Mouse (Mus musculus): Measurements from ENCODE around the gene Numb. TPM values are rescaled to one million over a fixed set of nuclear protein-coding genes. Genes with fewer than 3 reads are reported as not detected.

Numb gene
- polyA plus RNA-seq, 1 experiment from 2014 or later = 28.9 TPM

DNA sequence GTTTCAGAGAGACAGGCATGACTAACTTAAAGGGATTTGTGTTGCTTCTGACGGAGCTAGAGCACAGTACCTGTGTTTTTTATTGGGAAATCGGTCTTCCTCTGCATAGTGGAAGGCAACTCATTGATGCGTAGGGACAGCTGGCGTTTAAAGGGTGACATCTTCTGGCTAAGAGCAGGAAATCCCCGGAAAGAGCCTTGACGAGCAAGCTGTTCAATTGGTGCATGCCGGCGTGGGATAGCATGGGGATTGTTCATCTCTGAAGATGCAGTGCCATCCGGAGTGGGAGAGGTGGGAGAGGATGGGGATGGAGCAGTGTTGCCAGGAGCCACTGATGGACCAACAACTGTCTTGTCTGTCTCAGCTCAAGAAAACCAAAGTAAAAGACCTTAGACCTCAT, 120.8 kb downstream of the Numb start:
- ATAC-seq = no peak

DNA sequence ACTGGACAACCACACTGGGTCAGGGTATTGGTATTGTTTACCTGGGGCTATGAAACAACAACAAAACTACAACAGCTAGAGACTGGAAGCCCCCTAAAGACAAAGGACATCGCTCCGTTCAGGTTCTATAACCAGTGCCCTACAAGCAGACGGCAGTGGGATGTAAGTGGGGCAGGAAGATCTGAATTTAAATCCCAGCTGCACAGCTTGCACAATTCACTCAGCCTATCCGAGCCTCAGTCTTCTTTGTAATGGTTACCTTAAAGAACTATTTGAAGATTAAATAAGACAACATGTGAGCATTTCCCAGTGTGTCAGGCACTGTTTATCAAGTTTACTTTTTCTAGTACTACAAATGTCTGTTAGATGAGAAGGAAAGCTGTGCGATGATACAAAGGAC, 123.4 kb downstream of the Numb start:
- Histone ChIP-seq H3K9me3 (ENCODE audit: control insufficient read depth) (no peaks in the 10 kb centered on the region), H3K27ac (ENCODE audit: low read depth, low read length) (no peak overlapping the region), H3K9ac (ENCODE audit: low read depth, low read length) (no peak overlapping the region), H3K27me3 (replicated peaks; ENCODE audit: control insufficient read depth, insufficient read depth, low read length) (no peaks in the 10 kb centered on the region), H3K36me3 (ENCODE audit: control insufficient read depth, insufficient read depth) (peaks cover 89% of the 10 kb centered on the region), H3K4me3 (ENCODE audit: low read depth, low read length) (no peak overlapping the region), H3K4me2 (replicated peaks; ENCODE audit: low read depth) (no peak overlapping the region), H3K4me1 (replicated peaks; ENCODE audit: control insufficient read depth, insufficient read depth, low read length) (no peaks in the 10 kb centered on the region)
- no peak for TF ChIP-seq CTCF (IDR thresholded peaks at IDR 0.05; ENCODE audit: low read depth)
- WGBS = 96% methylated on average over 5 of the region's 5 CpGs
- ATAC-seq = no peak

More for the DNA sequence above, 120.8 kb downstream of the Numb start:
- Histone ChIP-seq H3K9me3 (ENCODE audit: control insufficient read depth) (no peaks in the 10 kb centered on the region), H3K4me1 (replicated peaks; ENCODE audit: control insufficient read depth, insufficient read depth, low read length) (no peaks in the 10 kb centered on the region), H3K27me3 (replicated peaks; ENCODE audit: control insufficient read depth, insufficient read depth, low read length) (no peaks in the 10 kb centered on the region), H3K9ac (ENCODE audit: low read depth, low read length) (no peak overlapping the region), H3K4me3 (ENCODE audit: low read depth, low read length) (no peak overlapping the region), H3K36me3 (ENCODE audit: control insufficient read depth, insufficient read depth) (peaks cover 91% of the 10 kb centered on the region), H3K27ac (ENCODE audit: low read depth, low read length) (no peak overlapping the region), H3K4me2 (replicated peaks; ENCODE audit: low read depth) (no peak overlapping the region)
- peak; percentile 43 for TF ChIP-seq CTCF (IDR thresholded peaks at IDR 0.05; ENCODE audit: low read depth)
- WGBS = 64% methylated on average over 9 of the region's 9 CpGs

- H3K27me3 ChIP-seq (replicated peaks; ENCODE audit: control insufficient read depth, insufficient read depth, low read length) = no peaks in the 10 kb centered on the region
- no peaks in the 10 kb centered on the region for H3K9me3 ChIP-seq (ENCODE audit: control insufficient read depth)
- ATAC-seq = no peak
- WGBS = 76% methylated on average over 7 of the region's 7 CpGs
- H3K4me3 ChIP-seq (ENCODE audit: low read depth, low read length) = no peak overlapping the region
- no peak overlapping the region for H3K27ac ChIP-seq (ENCODE audit: low read depth, low read length)
- no peak overlapping the region for H3K4me2 ChIP-seq (replicated peaks; ENCODE audit: low read depth)
- no peak for TF ChIP-seq CTCF (IDR thresholded peaks at IDR 0.05; ENCODE audit: low read depth)
- H3K36me3 ChIP-seq (ENCODE audit: control insufficient read depth, insufficient read depth) = peaks cover 90% of the 10 kb centered on the region
- no peak overlapping the region for H3K9ac ChIP-seq (ENCODE audit: low read depth, low read length)
- no peaks in the 10 kb centered on the region for H3K4me1 ChIP-seq (replicated peaks; ENCODE audit: control insufficient read depth, insufficient read depth, low read length)
Observed at GRCm38 (mm10) chr12:83795586-83795985, 126.1 kb downstream of the Numb start.

- H3K36me3 ChIP-seq (ENCODE audit: control insufficient read depth, insufficient read depth) = peaks cover 89% of the 10 kb centered on the region
- 51% methylated on average over 2 of the region's 2 CpGs for WGBS
- no peak overlapping the region for H3K4me3 ChIP-seq (ENCODE audit: low read depth, low read length)
- TF ChIP-seq CTCF (IDR thresholded peaks at IDR 0.05; ENCODE audit: low read depth) = no peak
- H3K9me3 ChIP-seq (ENCODE audit: control insufficient read depth) = no peaks in the 10 kb centered on the region
- H3K9ac ChIP-seq (ENCODE audit: low read depth, low read length) = no peak overlapping the region
- no peak overlapping the region for H3K4me2 ChIP-seq (replicated peaks; ENCODE audit: low read depth)
- H3K4me1 ChIP-seq (replicated peaks; ENCODE audit: control insufficient read depth, insufficient read depth, low read length) = no peaks in the 10 kb centered on the region
- H3K27me3 ChIP-seq (replicated peaks; ENCODE audit: control insufficient read depth, insufficient read depth, low read length) = no peaks in the 10 kb centered on the region
- ATAC-seq = no peak
- H3K27ac ChIP-seq (ENCODE audit: low read depth, low read length) = no peak overlapping the region
Observed at GRCm38 (mm10) chr12:83795051-83795450, 126.7 kb downstream of the Numb start.

GRCm38 (mm10) chr12:83792706-83793410, 128.9 kb downstream of the Numb start:
- H3K4me3 ChIP-seq (ENCODE audit: low read depth, low read length) = no peak overlapping the region
- no peaks in the 10 kb centered on the region for H3K27me3 ChIP-seq (replicated peaks; ENCODE audit: control insufficient read depth, insufficient read depth, low read length)
- H3K27ac ChIP-seq (ENCODE audit: low read depth, low read length) = no peak overlapping the region
- H3K9ac ChIP-seq (ENCODE audit: low read depth, low read length) = no peak overlapping the region
- H3K9me3 ChIP-seq (ENCODE audit: control insufficient read depth) = no peaks in the 10 kb centered on the region
- no peak for TF ChIP-seq CTCF (IDR thresholded peaks at IDR 0.05; ENCODE audit: low read depth)
- no peak for ATAC-seq
- peaks cover 68% of the 10 kb centered on the region for H3K36me3 ChIP-seq (ENCODE audit: control insufficient read depth, insufficient read depth)
- no peak overlapping the region for H3K4me2 ChIP-seq (replicated peaks; ENCODE audit: low read depth)
- H3K4me1 ChIP-seq (replicated peaks; ENCODE audit: control insufficient read depth, insufficient read depth, low read length) = no peaks in the 10 kb centered on the region
- WGBS = 74% methylated on average over 10 of the region's 10 CpGs

DNA sequence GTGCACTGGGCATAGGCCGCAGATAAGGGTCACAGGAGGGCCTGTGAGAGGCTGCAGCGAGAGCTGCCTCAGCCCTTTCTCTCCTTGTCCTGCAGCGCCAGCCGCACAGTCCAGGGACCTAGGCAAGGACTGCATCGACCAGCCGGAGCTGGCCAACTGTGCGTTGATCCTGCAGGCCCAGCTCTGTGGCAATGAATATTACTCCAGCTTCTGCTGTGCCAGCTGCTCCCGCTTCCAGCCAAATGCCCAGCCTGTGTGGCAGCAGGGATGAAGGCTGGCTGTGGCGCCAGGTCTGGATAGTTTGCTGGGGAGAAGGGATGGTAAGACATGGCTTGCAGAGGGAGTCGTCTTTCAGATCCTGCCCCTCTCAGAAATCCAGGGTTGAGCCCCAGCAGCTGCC, 130.0 kb downstream of the Numb start:
- WGBS = 91% methylated on average over 10 of the region's 10 CpGs
- Histone ChIP-seq H3K9ac (ENCODE audit: low read depth, low read length) (no peak overlapping the region), H3K4me2 (replicated peaks; ENCODE audit: low read depth) (no peak overlapping the region), H3K36me3 (ENCODE audit: control insufficient read depth, insufficient read depth) (peaks cover 59% of the 10 kb centered on the region), H3K9me3 (ENCODE audit: control insufficient read depth) (no peaks in the 10 kb centered on the region), H3K4me1 (replicated peaks; ENCODE audit: control insufficient read depth, insufficient read depth, low read length) (no peaks in the 10 kb centered on the region), H3K27ac (ENCODE audit: low read depth, low read length) (no peak overlapping the region), H3K4me3 (ENCODE audit: low read depth, low read length) (no peak overlapping the region), H3K27me3 (replicated peaks; ENCODE audit: control insufficient read depth, insufficient read depth, low read length) (no peaks in the 10 kb centered on the region)
- no peak for ATAC-seq
- TF ChIP-seq CTCF (IDR thresholded peaks at IDR 0.05; ENCODE audit: low read depth) = no peak

Measured in intestine, postnatal 0 days (tissue).